Mouse (Mus musculus) kidney, embryonic 14.5 days (tissue): ENCODE measurements around the gene Wdr81. TPM values are rescaled to one million over a fixed set of nuclear protein-coding genes. Genes with fewer than 3 reads are reported as not detected.

ENCODE experiments used
- ATAC-seq: fragments of 200-750 bp; cut with Nextera tagmentation; 2 replicates; pipeline ENCODE4 v1.8.0; 2017; ENCODE audit warnings: moderate number of reproducible peaks, mild to moderate bottlenecking, moderate TSS enrichment, moderate library complexity; ENCODE audit not compliant: low FRiP score, low TSS enrichment
- H3K27ac ChIP-seq: fragments of 300-500 bp; sonication (generic); 2 replicates; pipeline ENCODE4 v1.5.1; 2014; ENCODE audit warnings: low read depth, mild to moderate bottlenecking, low read length, moderate library complexity, mixed read lengths
- H3K27me3 ChIP-seq: fragments of 300-500 bp; sonication (generic); 2 replicates; pipeline ENCODE4 v1.6.1; 2014; ENCODE audit warnings: mild to moderate bottlenecking, low read length; ENCODE audit not compliant: control insufficient read depth, insufficient read depth
- H3K36me3 ChIP-seq: fragments of 300-500 bp; sonication (generic); 2 replicates; pipeline ENCODE4 v1.6.1; 2014; ENCODE audit warnings: low read length, mixed read lengths; ENCODE audit not compliant: control insufficient read depth, insufficient read depth
- H3K4me1 ChIP-seq: fragments of 300-500 bp; sonication (generic); 2 replicates; pipeline ENCODE4 v1.6.1; 2014; ENCODE audit warnings: low read length, mixed read lengths; ENCODE audit not compliant: control insufficient read depth, insufficient read depth
- H3K4me2 ChIP-seq: fragments of 300-500 bp; sonication (generic); replicated peaks from 2 replicates; pipeline ENCODE4 v1.6.1; 2014; ENCODE audit warnings: low read depth, mild to moderate bottlenecking, low read length
- H3K4me3 ChIP-seq: fragments of 300-500 bp; sonication (generic); 2 replicates; pipeline ENCODE4 v1.5.1; 2014; ENCODE audit warnings: mild to moderate bottlenecking, low read length
- H3K9ac ChIP-seq: fragments of 300-500 bp; sonication (generic); 2 replicates; pipeline ENCODE4 v1.6.1; 2014; ENCODE audit warnings: low read depth, mild to moderate bottlenecking, low read length, moderate library complexity
- H3K9me3 ChIP-seq: fragments of 300-500 bp; sonication (generic); 2 replicates; pipeline ENCODE4 v1.6.1; 2016; ENCODE audit warnings: low read length; ENCODE audit not compliant: control insufficient read depth
- WGBS: fragments of 180-500 bp; shearing (Covaris S2); extraction: QIAGEN DNeasy Blood & Tissue Kit; methylation state at CpG from one replicate; pipeline ENCODE4 v1.1.7; 2014; 5-methylcytosine and 5-hydroxymethylcytosine counted together
- polyA plus RNA-seq: library from polyadenylated mRNA; unstranded; fragments of >200 nt; fragmentation: Nextera tagmentation; extraction: Ambion mirVana; gene quantifications from 2 replicates; pipeline ENCODE4 v1.2.1, GENCODE M21; 2014

Gene Wdr81
- polyA plus RNA-seq, 1 experiment from 2014 or later, result 4.8 TPM

- H3K27me3 ChIP-seq, result no peaks in the 10 kb centered on the region
- H3K4me2 ChIP-seq, result no peak overlapping the region
- no peak overlapping the region for H3K9ac ChIP-seq
- WGBS, result 75% methylated on average over 3 of the region's 3 CpGs
- H3K27ac ChIP-seq, result no peak overlapping the region
- H3K9me3 ChIP-seq, result peaks cover 3% of the 10 kb centered on the region; the same call in 1 of the 2 replicates
- no peak for ATAC-seq
- H3K36me3 ChIP-seq, result peaks cover 3% of the 10 kb centered on the region; the same call in 1 of the 2 replicates
- H3K4me1 ChIP-seq, result peaks cover 5% of the 10 kb centered on the region; the same call in 1 of the 2 replicates
- H3K4me3 ChIP-seq, result no peak overlapping the region
Measured at GRCm38 (mm10) chr11:75470675-75471074, 16.2 kb upstream of the Wdr81 start.

GRCm38 (mm10) chr11:75469261-75469660, 14.7 kb upstream of the Wdr81 start:
- H3K4me1 ChIP-seq, result peaks cover 5% of the 10 kb centered on the region; the same call in 1 of the 2 replicates
- no peak overlapping the region for H3K4me2 ChIP-seq
- ATAC-seq, result no peak
- peaks cover 10% of the 10 kb centered on the region; the same call in 1 of the 2 replicates for H3K36me3 ChIP-seq
- H3K27ac ChIP-seq, result no peak overlapping the region
- no peaks in the 10 kb centered on the region for H3K27me3 ChIP-seq
- H3K9me3 ChIP-seq, result peaks cover 3% of the 10 kb centered on the region; the same call in 1 of the 2 replicates
- no peak overlapping the region for H3K9ac ChIP-seq
- WGBS, result 94% methylated on average over 4 of the region's 4 CpGs
- no peak overlapping the region for H3K4me3 ChIP-seq

GRCm38 (mm10) chr11:75468410-75468809, 13.9 kb upstream of the Wdr81 start:
- peaks cover 3% of the 10 kb centered on the region; the same call in 1 of the 2 replicates for H3K9me3 ChIP-seq
- peak overlapping the region; percentile 44 for H3K4me3 ChIP-seq
- H3K4me1 ChIP-seq, result peaks cover 8% of the 10 kb centered on the region; the same call in 1 of the 2 replicates
- H3K27me3 ChIP-seq, result no peaks in the 10 kb centered on the region
- H3K4me2 ChIP-seq, result peak overlapping the region; percentile 76
- ATAC-seq, result no peak
- no peak overlapping the region for H3K27ac ChIP-seq
- 62% methylated on average over 7 of the region's 7 CpGs for WGBS
- peak overlapping the region; percentile 61 for H3K9ac ChIP-seq
- H3K36me3 ChIP-seq, result peaks cover 10% of the 10 kb centered on the region; the same call in 1 of the 2 replicates

GRCm38 (mm10) chr11:75467512-75468215, 13.1 kb upstream of the Wdr81 start:
- Histone ChIP-seq H3K4me2 (peak overlapping the region; percentile 76), H3K9ac (peak overlapping the region; percentile 61), H3K4me1 (peaks cover 16% of the 10 kb centered on the region), H3K27ac (no peak overlapping the region), H3K4me3 (peak overlapping the region; percentile 44), H3K27me3 (no peaks in the 10 kb centered on the region), H3K9me3 (peaks cover 3% of the 10 kb centered on the region; the same call in 1 of the 2 replicates), H3K36me3 (peaks cover 10% of the 10 kb centered on the region; the same call in 1 of the 2 replicates)
- peak; percentile 85 for ATAC-seq
- WGBS, result 18% methylated on average over 19 of the region's 19 CpGs

- H3K4me2 ChIP-seq, result no peak overlapping the region
- no peak overlapping the region for H3K4me3 ChIP-seq
- no peaks in the 10 kb centered on the region for H3K27me3 ChIP-seq
- WGBS, result 98% methylated on average over 4 of the region's 4 CpGs
- H3K9me3 ChIP-seq, result peaks cover 3% of the 10 kb centered on the region; the same call in 1 of the 2 replicates
- H3K27ac ChIP-seq, result no peak overlapping the region
- peaks cover 10% of the 10 kb centered on the region; the same call in 1 of the 2 replicates for H3K36me3 ChIP-seq
- H3K9ac ChIP-seq, result no peak overlapping the region
- H3K4me1 ChIP-seq, result peaks cover 22% of the 10 kb centered on the region
- ATAC-seq, result no peak
Measured at GRCm38 (mm10) chr11:75466731-75467505, 12.4 kb upstream of the Wdr81 start.

GRCm38 (mm10) chr11:75465051-75465450, 10.5 kb upstream of the Wdr81 start:
- Histone ChIP-seq H3K27ac (no peak overlapping the region), H3K4me2 (no peak overlapping the region), H3K9ac (no peak overlapping the region), H3K9me3 (peaks cover 3% of the 10 kb centered on the region; the same call in 1 of the 2 replicates), H3K36me3 (peaks cover 10% of the 10 kb centered on the region; the same call in 1 of the 2 replicates), H3K27me3 (no peaks in the 10 kb centered on the region), H3K4me1 (peaks cover 22% of the 10 kb centered on the region), H3K4me3 (no peak overlapping the region)
- ATAC-seq, result no peak
- 82% methylated on average over 6 of the region's 6 CpGs for WGBS

- H3K4me3 ChIP-seq, result no peak overlapping the region
- no peak overlapping the region for H3K27ac ChIP-seq
- H3K36me3 ChIP-seq, result peaks cover 10% of the 10 kb centered on the region; the same call in 1 of the 2 replicates
- peaks cover 27% of the 10 kb centered on the region for H3K4me1 ChIP-seq
- 90% methylated on average over 6 of the region's 6 CpGs for whole genome bisulfite sequencing
- no peak for ATAC-seq
- H3K9ac ChIP-seq, result no peak overlapping the region
- H3K27me3 ChIP-seq, result no peaks in the 10 kb centered on the region
- H3K9me3 ChIP-seq, result peaks cover 3% of the 10 kb centered on the region; the same call in 1 of the 2 replicates
- H3K4me2 ChIP-seq, result no peak overlapping the region
Measured at GRCm38 (mm10) chr11:75464417-75464816, 9.9 kb upstream of the Wdr81 start.

GRCm38 (mm10) chr11:75463624-75464023, 9.1 kb upstream of the Wdr81 start:
- Histone ChIP-seq H3K4me1 (peaks cover 27% of the 10 kb centered on the region), H3K27ac (peak overlapping the region; percentile 67; the same call in 1 of the 2 replicates), H3K4me3 (no peak overlapping the region; the same call in 1 of the 2 replicates), H3K9ac (no peak overlapping the region; the same call in 1 of the 2 replicates), H3K4me2 (peak overlapping the region; percentile 97), H3K27me3 (no peaks in the 10 kb centered on the region), H3K36me3 (peaks cover 10% of the 10 kb centered on the region; the same call in 1 of the 2 replicates), H3K9me3 (peaks cover 3% of the 10 kb centered on the region; the same call in 1 of the 2 replicates)
- 36% methylated on average over 4 of the region's 4 CpGs for WGBS
- ATAC-seq, result no peak
